Mouse (Mus musculus): ENCODE results near the gene Tubgcp2. TPM values are rescaled to one million over a fixed set of nuclear protein-coding genes. Genes with fewer than 3 reads are reported as not detected.

The Tubgcp2 gene
- total and polyA plus RNA-seq, 3 experiments = 27.1 to 43.6 TPM; not detected in 1

GRCm38 (mm10) chr7:139980778-139981177 is 55.7 kb downstream of the Tubgcp2 start:
- H3K79me2 ChIP-seq (ENCODE audit: control insufficient read depth, insufficient read depth, low read length, poor library complexity) = no peaks in the 10 kb centered on the region
- H3K27me3 ChIP-seq (ENCODE audit: control insufficient read depth in 1 of 2, insufficient read depth in 2 of 2, low read length in 2 of 2) = no peaks in the 10 kb centered on the region
- no peaks in the 10 kb centered on the region for H3K9me3 ChIP-seq (replicated peaks; ENCODE audit: insufficient read depth, low read length)
- H3K27ac ChIP-seq (ENCODE audit: control insufficient read depth, low read depth, low read length) = no peak overlapping the region
- peaks cover 0 to 13% of the 10 kb centered on the region in 2 experiments; a peak in 2 of 4 replicates for H3K4me1 ChIP-seq (ENCODE audit: control insufficient read depth in 1 of 2, insufficient read depth in 2 of 2, low read length in 2 of 2)
- H3K4me3 ChIP-seq (ENCODE audit: control insufficient read depth in 1 of 2, insufficient read depth in 1 of 2, low read depth in 2 of 2, low read length in 2 of 2) = no peak overlapping the region
- peaks cover 0 to 6% of the 10 kb centered on the region in 2 experiments; a peak in 2 of 4 replicates for H3K36me3 ChIP-seq (ENCODE audit: control insufficient read depth in 1 of 2, insufficient read depth in 2 of 2, low read length in 2 of 2)
- no peak overlapping the region for H3K9ac ChIP-seq (ENCODE audit: control insufficient read depth, low read depth, low read length, poor library complexity, severe bottlenecking)
- no peak for DNase-seq (ENCODE audit: low read depth, low spot score)
- TF ChIP-seq MAFK (IDR thresholded peaks at IDR 0.05; ENCODE audit: borderline replicate concordance, low read depth, low read length) = peak; percentile 63; the same call in 1 of the 2 replicates
- TF ChIP-seq HCFC1 (IDR thresholded peaks at IDR 0.05; ENCODE audit: low read depth, low read length) = no peak

GRCm38 (mm10) chr7:139979011-139979719 is 57.3 kb downstream of the Tubgcp2 start:
- peak overlapping the region; percentile 40 to 46 for H3K4me3 ChIP-seq (ENCODE audit: control insufficient read depth in 1 of 2, insufficient read depth in 1 of 2, low read depth in 2 of 2, low read length in 2 of 2)
- 0 out of 2 replicates have a peak, but pooled peaks have one; percentile 17 for TF ChIP-seq ETS1 (IDR thresholded peaks at IDR 0.05; ENCODE audit: low read depth, low read length)
- peak; percentile 42; the same call in 1 of the 2 replicates for TF ChIP-seq GATA1 (IDR thresholded peaks at IDR 0.05; ENCODE audit: low read depth, low read length)
- TF ChIP-seq MEF2A (IDR thresholded peaks at IDR 0.05; ENCODE audit: extremely low read depth, insufficient replicate concordance, low read depth, low read length, poor library complexity, severe bottlenecking) = no peak
- no peaks in the 10 kb centered on the region for H3K9me3 ChIP-seq (replicated peaks; ENCODE audit: insufficient read depth, low read length)
- no peak overlapping the region for H3K9ac ChIP-seq (ENCODE audit: control insufficient read depth, low read depth, low read length, poor library complexity, severe bottlenecking)
- no peaks in the 10 kb centered on the region for H3K79me2 ChIP-seq (ENCODE audit: control insufficient read depth, insufficient read depth, low read length, poor library complexity)
- no peaks in the 10 kb centered on the region for H3K27me3 ChIP-seq (ENCODE audit: control insufficient read depth in 1 of 2, insufficient read depth in 2 of 2, low read length in 2 of 2)
- peaks cover 0 to 19% of the 10 kb centered on the region in 2 experiments; a peak in 2 of 4 replicates for H3K4me1 ChIP-seq (ENCODE audit: control insufficient read depth in 1 of 2, insufficient read depth in 2 of 2, low read length in 2 of 2)
- DNase-seq (ENCODE audit: low read depth, low spot score) = peak; percentile 33
- H3K27ac ChIP-seq (ENCODE audit: control insufficient read depth, low read depth, low read length) = no peak overlapping the region
- H3K36me3 ChIP-seq (ENCODE audit: control insufficient read depth in 1 of 2, insufficient read depth in 2 of 2, low read length in 2 of 2) = peaks cover 0 to 6% of the 10 kb centered on the region in 2 experiments; a peak in 2 of 4 replicates

- TF ChIP-seq HCFC1 (IDR thresholded peaks at IDR 0.05; ENCODE audit: low read depth, low read length) (no peak), ZKSCAN1 (IDR thresholded peaks at IDR 0.05; ENCODE audit: low read depth, low read length) (no peak), RCOR1 (IDR thresholded peaks at IDR 0.05; ENCODE audit: low read depth, low read length) (no peak)
- peaks cover 0 to 24% of the 10 kb centered on the region in 2 experiments; a peak in 3 of 4 replicates for H3K4me1 ChIP-seq (ENCODE audit: control insufficient read depth in 1 of 2, insufficient read depth in 2 of 2, low read length in 2 of 2)
- peak within 1 kb of the TSS; percentile 33; the same call in 1 of the 2 replicates for H3K9ac ChIP-seq (ENCODE audit: control insufficient read depth, low read depth, low read length, poor library complexity, severe bottlenecking)
- H3K27me3 ChIP-seq (ENCODE audit: control insufficient read depth in 1 of 2, insufficient read depth in 2 of 2, low read length in 2 of 2) = no peaks in the 10 kb centered on the region
- peak; percentile 74 for DNase-seq (ENCODE audit: low read depth, low spot score)
- H3K36me3 ChIP-seq (ENCODE audit: control insufficient read depth in 1 of 2, insufficient read depth in 2 of 2, low read length in 2 of 2) = peaks cover 0 to 8% of the 10 kb centered on the region in 2 experiments; a peak in 2 of 4 replicates
- H3K4me3 ChIP-seq (ENCODE audit: control insufficient read depth in 1 of 2, insufficient read depth in 1 of 2, low read depth in 2 of 2, low read length in 2 of 2) = peak within 1 kb of the TSS; percentile 40 to 46
- no peak within 1 kb of the TSS for H3K27ac ChIP-seq (ENCODE audit: control insufficient read depth, low read depth, low read length)
- H3K79me2 ChIP-seq (ENCODE audit: control insufficient read depth, insufficient read depth, low read length, poor library complexity) = no peaks in the 10 kb centered on the region
- no peaks in the 10 kb centered on the region for H3K9me3 ChIP-seq (replicated peaks; ENCODE audit: insufficient read depth, low read length)
Measured at GRCm38 (mm10) chr7:139978278-139978892, 58.1 kb downstream of the Tubgcp2 start, which contains the start of gene 6430531B16Rik. Gene 6430531B16Rik (minus strand): TSS chr7:139978755.
